ENCODE assay signal across 11 mouse cellular contexts in genomic region chr7:133116542-133116941, GRCm38 (mm10). TPM values are rescaled to one million over a fixed set of nuclear protein-coding genes. Genes with fewer than 3 reads are reported as not detected.
A peak's percentile ranks its signal among the peaks of the same experiment; 100 is the strongest.
DNase-seq lines count a peak whose midpoint lies in the region; ATAC-seq and TF ChIP-seq lines count a peak whose summit lies in the region.
"Had no signal": no experiment of that assay in that cellular context is flagged by ENCODE, and none has a peak within 500 bp of the region (broad histone marks: within the 10 kb centered on the region; RNA-seq: fewer than 3 reads in every experiment).

No protein-coding gene starts in this region.

- no peaks in the 10 kb centered on the region for H3K9me3 ChIP-seq in heart, embryonic 16.5 days (replicated peaks; ENCODE audit: control insufficient read depth, low read length)
- no peaks in the 10 kb centered on the region for H3K9me3 ChIP-seq in lung, embryonic 15.5 days
- H3K9me3 ChIP-seq in intestine, embryonic 14.5 days (ENCODE audit: control insufficient read depth, low read length): no peaks in the 10 kb centered on the region
- no peaks in the 10 kb centered on the region for H3K9me3 ChIP-seq in stomach, embryonic 15.5 days
- H3K9me3 ChIP-seq: midbrain, embryonic 15.5 days had no signal

- H3K9ac ChIP-seq in heart, embryonic 16.5 days (ENCODE audit: low read length): peak overlapping the region; percentile 33; the same call in 1 of the 2 replicates
- no peak overlapping the region for H3K9ac ChIP-seq in heart, adult 2 months (ENCODE audit: low read depth, low read length)
- H3K9ac ChIP-seq in lung, embryonic 15.5 days: no peak overlapping the region
- no peak overlapping the region for H3K9ac ChIP-seq in intestine, embryonic 14.5 days (ENCODE audit: low read length)
- no peak overlapping the region for H3K9ac ChIP-seq in stomach, embryonic 15.5 days
- H3K9ac ChIP-seq: midbrain, embryonic 15.5 days had no signal

- no peak for TF ChIP-seq EP300 in heart, adult 2 months (IDR thresholded peaks at IDR 0.05; ENCODE audit: insufficient read depth, low read depth, low read length)

- DNase-seq in heart, adult 2 months: no peak
- no peak for DNase-seq in lung, postnatal 4 days
- no peak for DNase-seq in intestine, embryonic 14.5 days (ENCODE audit: low spot score)

- no peak for TF ChIP-seq POLR2A in heart, adult 2 months (IDR thresholded peaks at IDR 0.05; ENCODE audit: insufficient read depth, low read depth, low read length)

- H3K27ac ChIP-seq in heart, embryonic 16.5 days (ENCODE audit: low read length): peak overlapping the region; percentile 78
- no peak overlapping the region for H3K27ac ChIP-seq in heart, adult 2 months
- peak overlapping the region; percentile 41; the same call in 1 of the 2 replicates for H3K27ac ChIP-seq in lung, embryonic 15.5 days
- peak overlapping the region; percentile 60 for H3K27ac ChIP-seq in intestine, embryonic 14.5 days (ENCODE audit: low read depth)
- H3K27ac ChIP-seq in stomach, embryonic 15.5 days: peak overlapping the region; percentile 74
- H3K27ac ChIP-seq: midbrain, embryonic 15.5 days had no signal

- H3K79me2 ChIP-seq in heart, adult 2 months (replicated peaks; ENCODE audit: control insufficient read depth, insufficient read depth, low read length): peaks cover 15% of the 10 kb centered on the region

- H3K4me2 ChIP-seq in heart, embryonic 16.5 days (ENCODE audit: low read depth, low read length): peak overlapping the region; percentile 64
- peak overlapping the region; percentile 48; the same call in 1 of the 2 replicates for H3K4me2 ChIP-seq in lung, embryonic 15.5 days
- H3K4me2 ChIP-seq in intestine, embryonic 14.5 days (ENCODE audit: low read length): peak overlapping the region; percentile 47
- H3K4me2 ChIP-seq in stomach, embryonic 15.5 days: peak overlapping the region; percentile 44

- no peak for ATAC-seq in heart, embryonic 16.5 days (replicated peaks; ENCODE audit: extremely low read depth, insufficient read depth, low FRiP score)
- ATAC-seq in lung, embryonic 15.5 days (ENCODE audit: borderline replicate concordance, extremely low read depth, low FRiP score, low TSS enrichment): no peak
- 0 out of 2 replicates have a peak, but pooled peaks have one; percentile 30 for ATAC-seq in intestine, embryonic 14.5 days (replicated peaks; ENCODE audit: low FRiP score, low TSS enrichment, low read depth)
- ATAC-seq in stomach, embryonic 15.5 days (ENCODE audit: insufficient read depth, low FRiP score, low read depth): no peak
- no peak for ATAC-seq in inflammation-experienced regulatory T-cells, adult 6 months
- ATAC-seq: CD4-positive, CD25-positive, alpha-beta regulatory T cell, adult 4 months; midbrain, embryonic 15.5 days had no signal

- intact Hi-C loops in heart, adult 2 months (cut with DNase I): no loop called here

- TF ChIP-seq CTCF in heart, adult 2 months (IDR thresholded peaks at IDR 0.05): no peak

- no peak overlapping the region for H3K4me3 ChIP-seq in heart, embryonic 16.5 days (ENCODE audit: low read length)
- no peak overlapping the region for H3K4me3 ChIP-seq in heart, adult 2 months
- no peak overlapping the region for H3K4me3 ChIP-seq in lung, embryonic 15.5 days
- H3K4me3 ChIP-seq in intestine, embryonic 14.5 days (ENCODE audit: low read depth, low read length): no peak overlapping the region
- no peak overlapping the region for H3K4me3 ChIP-seq in stomach, embryonic 15.5 days (replicated peaks)
- H3K4me3 ChIP-seq: midbrain, embryonic 15.5 days had no signal

- peaks cover 80% of the 10 kb centered on the region for H3K4me1 ChIP-seq in heart, embryonic 16.5 days (ENCODE audit: control insufficient read depth, insufficient read depth, low read length)
- peaks cover 21% of the 10 kb centered on the region for H3K4me1 ChIP-seq in heart, adult 2 months (ENCODE audit: control insufficient read depth, insufficient read depth, low read length)
- H3K4me1 ChIP-seq in lung, embryonic 15.5 days: peaks cover 87% of the 10 kb centered on the region
- H3K4me1 ChIP-seq in intestine, embryonic 14.5 days (replicated peaks; ENCODE audit: control insufficient read depth, insufficient read depth, low read length): peaks cover 82% of the 10 kb centered on the region
- peaks cover 71% of the 10 kb centered on the region for H3K4me1 ChIP-seq in stomach, embryonic 15.5 days

- H3K27me3 ChIP-seq in heart, embryonic 16.5 days (ENCODE audit: control insufficient read depth, insufficient read depth, low read length): no peaks in the 10 kb centered on the region
- H3K27me3 ChIP-seq in heart, adult 2 months (ENCODE audit: control insufficient read depth, insufficient read depth, low read length): no peaks in the 10 kb centered on the region
- no peaks in the 10 kb centered on the region for H3K27me3 ChIP-seq in lung, embryonic 15.5 days
- no peaks in the 10 kb centered on the region for H3K27me3 ChIP-seq in intestine, embryonic 14.5 days (replicated peaks; ENCODE audit: control insufficient read depth, insufficient read depth, low read length)
- no peaks in the 10 kb centered on the region for H3K27me3 ChIP-seq in stomach, embryonic 15.5 days (replicated peaks)
- H3K27me3 ChIP-seq: midbrain, embryonic 15.5 days had no signal

- no peaks in the 10 kb centered on the region for H3K36me3 ChIP-seq in heart, embryonic 16.5 days (ENCODE audit: control insufficient read depth, insufficient read depth)
- no peaks in the 10 kb centered on the region for H3K36me3 ChIP-seq in heart, adult 2 months (ENCODE audit: control insufficient read depth, insufficient read depth, low read length)
- no peaks in the 10 kb centered on the region for H3K36me3 ChIP-seq in lung, embryonic 15.5 days
- H3K36me3 ChIP-seq in intestine, embryonic 14.5 days (ENCODE audit: control insufficient read depth, insufficient read depth, low read length): no peaks in the 10 kb centered on the region
- H3K36me3 ChIP-seq in stomach, embryonic 15.5 days: no peaks in the 10 kb centered on the region
- H3K36me3 ChIP-seq: midbrain, embryonic 15.5 days had no signal

RNA-seq across cellular contexts. Expression of gene Fgfr2, which starts 6.6 kb away (rescaled TPM):
- 20.3 and 27.2 TPM in 2 replicates for polyA plus RNA-seq in heart, embryonic 16.5 days (2015; fragmentation: Nextera tagmentation; extraction: Ambion mirVana)
- 1 to 10 TPM; 1.1 to 1.3 TPM for total RNA-seq in heart, adult 2 months (2021)
- polyA plus RNA-seq in heart, adult 2 months (2012; rRNA removed): 2.0 and 2.2 TPM in 2 replicates
- 149 and 160 TPM in 2 replicates for polyA plus RNA-seq in lung, embryonic 15.5 days (2015; fragmentation: Nextera tagmentation; extraction: Ambion mirVana)
- 105 and 119 TPM in 2 replicates for polyA plus RNA-seq in intestine, embryonic 14.5 days (2014; fragmentation: Nextera tagmentation; extraction: Ambion mirVana)
- polyA plus RNA-seq in stomach, embryonic 15.5 days (2015; fragmentation: Nextera tagmentation; extraction: Ambion mirVana): 96.7 and 104 TPM in 2 replicates
- under 1 TPM in 1 of 3 experiments, not detected in 2; 0.27 TPM for polyA plus RNA-seq in inflammation-experienced regulatory T-cells, adult 6 months (2017; shearing (Covaris generic))
- total RNA-seq: common myeloid progenitor, adult 5-6 weeks; hematopoietic stem cell, adult 5-6 weeks had no signal
- polyA plus RNA-seq: CD4-positive, CD25-positive, alpha-beta regulatory T cell, adult 4 months had no signal

RNA-seq across cellular contexts. Expression of gene Ctbp2, which starts 7.6 kb away (rescaled TPM):
- 44.6 and 45.1 TPM in 2 replicates for polyA plus RNA-seq in heart, embryonic 16.5 days (2015; fragmentation: Nextera tagmentation; extraction: Ambion mirVana)
- 10 to 100 TPM; 28.1 to 28.3 TPM for total RNA-seq in heart, adult 2 months (2021)
- polyA plus RNA-seq in heart, adult 2 months (2012; rRNA removed): 22.8 and 28.5 TPM in 2 replicates
- 91.6 and 94.8 TPM in 2 replicates for polyA plus RNA-seq in lung, embryonic 15.5 days (2015; fragmentation: Nextera tagmentation; extraction: Ambion mirVana)
- polyA plus RNA-seq in intestine, embryonic 14.5 days (2014; fragmentation: Nextera tagmentation; extraction: Ambion mirVana): 112 and 117 TPM in 2 replicates
- polyA plus RNA-seq in stomach, embryonic 15.5 days (2015; fragmentation: Nextera tagmentation; extraction: Ambion mirVana): 87.8 and 91.4 TPM in 2 replicates
- 1 to 10 TPM; 3.1 to 9.1 (median 4.6) TPM for polyA plus RNA-seq in inflammation-experienced regulatory T-cells, adult 6 months (2017; shearing (Covaris generic))
